Mouse (Mus musculus): ENCODE results near the gene Pex6. TPM values are rescaled to one million over a fixed set of nuclear protein-coding genes. Genes with fewer than 3 reads are reported as not detected.

The Pex6 gene
- polyA plus RNA-seq, 1 experiment from 2014 or later: 10.4 TPM

- 3% methylated on average over 37 of the region's 41 CpGs for WGBS
- H3K4me2 ChIP-seq (replicated peaks; ENCODE audit: low read depth): peak overlapping the region; percentile 85
- peak overlapping the region; percentile 71 for H3K9ac ChIP-seq (ENCODE audit: low read depth, low read length)
These were observed 7.0 kb upstream of the Pex6 start for GRCm38 (mm10) chr17:46703971-46704886.

GRCm38 (mm10) chr17:46704887-46705835 lies 6.1 kb upstream of the Pex6 start, which contains the start of gene Ppp2r5d:
Gene Ppp2r5d (minus strand): TSS chr17:46705111.
- H3K9me3 ChIP-seq (ENCODE audit: control insufficient read depth): no peaks in the 10 kb centered on the region
- no peaks in the 10 kb centered on the region for H3K27me3 ChIP-seq (replicated peaks; ENCODE audit: control insufficient read depth, insufficient read depth, low read length)
- H3K27ac ChIP-seq (ENCODE audit: low read depth, low read length): peak within 1 kb of the TSS; percentile 66
- H3K9ac ChIP-seq (ENCODE audit: low read depth, low read length): peak within 1 kb of the TSS; percentile 71
- peak; percentile 95 for ATAC-seq
- H3K4me3 ChIP-seq (ENCODE audit: low read depth, low read length): peak within 1 kb of the TSS; percentile 72
- under 1% methylated on average over 48 of the region's 48 CpGs for WGBS
- H3K36me3 ChIP-seq (ENCODE audit: control insufficient read depth, insufficient read depth): no peaks in the 10 kb centered on the region
- H3K4me2 ChIP-seq (replicated peaks; ENCODE audit: low read depth): peak within 1 kb of the TSS; percentile 85
- no peak for TF ChIP-seq CTCF (IDR thresholded peaks at IDR 0.05; ENCODE audit: low read depth)
- H3K4me1 ChIP-seq (replicated peaks; ENCODE audit: control insufficient read depth, insufficient read depth, low read length): 0 out of 2 replicates have a peak, but pooled peaks cover 10% of the 10 kb centered on the region

More at GRCm38 (mm10) chr17:46703971-46704886, 7.0 kb upstream of the Pex6 start:
- Histone ChIP-seq H3K27me3 (replicated peaks; ENCODE audit: control insufficient read depth, insufficient read depth, low read length) (no peaks in the 10 kb centered on the region), H3K9me3 (ENCODE audit: control insufficient read depth) (no peaks in the 10 kb centered on the region), H3K4me3 (ENCODE audit: low read depth, low read length) (peak overlapping the region; percentile 72), H3K36me3 (ENCODE audit: control insufficient read depth, insufficient read depth) (no peaks in the 10 kb centered on the region), H3K27ac (ENCODE audit: low read depth, low read length) (peak overlapping the region; percentile 66), H3K4me1 (replicated peaks; ENCODE audit: control insufficient read depth, insufficient read depth, low read length) (peaks cover 10% of the 10 kb centered on the region; the same call in 1 of the 2 replicates)
- peak; percentile 69 for ATAC-seq
- TF ChIP-seq CTCF (IDR thresholded peaks at IDR 0.05; ENCODE audit: low read depth): no peak

- H3K4me1 ChIP-seq (replicated peaks; ENCODE audit: control insufficient read depth, insufficient read depth, low read length): 0 out of 2 replicates have a peak, but pooled peaks cover 10% of the 10 kb centered on the region
- H3K27me3 ChIP-seq (replicated peaks; ENCODE audit: control insufficient read depth, insufficient read depth, low read length): no peaks in the 10 kb centered on the region
- no peak overlapping the region for H3K4me3 ChIP-seq (ENCODE audit: low read depth, low read length)
- H3K4me2 ChIP-seq (replicated peaks; ENCODE audit: low read depth): no peak overlapping the region
- no peak overlapping the region for H3K27ac ChIP-seq (ENCODE audit: low read depth, low read length)
- H3K9ac ChIP-seq (ENCODE audit: low read depth, low read length): no peak overlapping the region
- no peak for ATAC-seq
- no peaks in the 10 kb centered on the region for H3K36me3 ChIP-seq (ENCODE audit: control insufficient read depth, insufficient read depth)
- H3K9me3 ChIP-seq (ENCODE audit: control insufficient read depth): no peaks in the 10 kb centered on the region
- 95% methylated on average over 14 of the region's 14 CpGs for WGBS
- no peak for TF ChIP-seq CTCF (IDR thresholded peaks at IDR 0.05; ENCODE audit: low read depth)
These were observed 4.7 kb upstream of the Pex6 start for GRCm38 (mm10) chr17:46706375-46707089.

- under 1% methylated on average over 64 of the region's 76 CpGs for WGBS
- Histone ChIP-seq H3K9ac (ENCODE audit: low read depth, low read length) (peak overlapping the region; percentile 94), H3K9me3 (ENCODE audit: control insufficient read depth) (no peaks in the 10 kb centered on the region), H3K27me3 (replicated peaks; ENCODE audit: control insufficient read depth, insufficient read depth, low read length) (no peaks in the 10 kb centered on the region), H3K36me3 (ENCODE audit: control insufficient read depth, insufficient read depth) (0 out of 2 replicates have a peak, but pooled peaks cover 16% of the 10 kb centered on the region), H3K4me1 (replicated peaks; ENCODE audit: control insufficient read depth, insufficient read depth, low read length) (peaks cover 5% of the 10 kb centered on the region; the same call in 1 of the 2 replicates), H3K4me2 (replicated peaks; ENCODE audit: low read depth) (peak overlapping the region; percentile 95), H3K27ac (ENCODE audit: low read depth, low read length) (peak overlapping the region; percentile 65), H3K4me3 (ENCODE audit: low read depth, low read length) (peak overlapping the region; percentile 79)
- ATAC-seq: peak; percentile 58
- no peak for TF ChIP-seq CTCF (IDR thresholded peaks at IDR 0.05; ENCODE audit: low read depth)
These were observed 479 bp downstream of the Pex6 start for GRCm38 (mm10) chr17:46711612-46712271.

GRCm38 (mm10) chr17:46712442-46712841 lies 1.2 kb downstream of the Pex6 start:
- peak overlapping the region; percentile 95 for H3K4me2 ChIP-seq (replicated peaks; ENCODE audit: low read depth)
- no peaks in the 10 kb centered on the region for H3K27me3 ChIP-seq (replicated peaks; ENCODE audit: control insufficient read depth, insufficient read depth, low read length)
- TF ChIP-seq CTCF (IDR thresholded peaks at IDR 0.05; ENCODE audit: low read depth): no peak
- 0 out of 2 replicates have a peak, but pooled peaks cover 16% of the 10 kb centered on the region for H3K36me3 ChIP-seq (ENCODE audit: control insufficient read depth, insufficient read depth)
- 0 out of 2 replicates have a peak overlapping the region, but pooled peaks have one; percentile 35 for H3K27ac ChIP-seq (ENCODE audit: low read depth, low read length)
- H3K4me3 ChIP-seq (ENCODE audit: low read depth, low read length): peak overlapping the region; percentile 79
- H3K4me1 ChIP-seq (replicated peaks; ENCODE audit: control insufficient read depth, insufficient read depth, low read length): peaks cover 5% of the 10 kb centered on the region; the same call in 1 of the 2 replicates
- 30% methylated on average over 7 of the region's 7 CpGs for WGBS
- no peaks in the 10 kb centered on the region for H3K9me3 ChIP-seq (ENCODE audit: control insufficient read depth)
- H3K9ac ChIP-seq (ENCODE audit: low read depth, low read length): peak overlapping the region; percentile 94
- ATAC-seq: no peak

Data from intestine, postnatal 0 days (tissue).